Mouse (Mus musculus): ENCODE data around the gene Csrnp2. TPM values are rescaled to one million over a fixed set of nuclear protein-coding genes. Genes with fewer than 3 reads are reported as not detected.

Csrnp2 gene
- total RNA-seq, 2 experiments from 2014 or later, result 1.6 to 1.7 TPM

DNA sequence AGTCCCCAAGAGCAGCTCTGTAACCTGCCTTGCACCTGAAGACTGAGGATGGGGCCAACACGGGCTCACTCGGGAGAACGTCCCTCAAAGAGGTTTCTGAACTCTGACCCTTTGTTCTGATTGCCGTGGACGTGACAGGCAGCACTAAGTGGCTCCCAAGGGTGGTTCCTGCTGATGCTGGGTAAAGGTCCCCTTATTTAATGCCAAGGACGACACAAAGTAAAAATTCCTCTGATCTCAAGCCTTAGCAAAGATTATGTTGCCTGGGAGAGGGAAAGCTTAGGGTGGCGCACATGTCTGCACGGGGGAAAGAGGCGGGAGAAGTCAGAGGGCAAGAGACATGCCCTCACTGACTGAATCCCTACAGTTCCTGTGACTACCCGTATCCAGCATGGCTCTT lies 58.8 kb downstream of the Csrnp2 start:
- no peak for ATAC-seq (replicated peaks; ENCODE audit: poor library complexity)

- no peak; the same call in 1 of the 2 replicates for ATAC-seq (replicated peaks; ENCODE audit: poor library complexity)
Observed at GRCm38 (mm10) chr15:100436112-100436511, 59.2 kb downstream of the Csrnp2 start.

DNA sequence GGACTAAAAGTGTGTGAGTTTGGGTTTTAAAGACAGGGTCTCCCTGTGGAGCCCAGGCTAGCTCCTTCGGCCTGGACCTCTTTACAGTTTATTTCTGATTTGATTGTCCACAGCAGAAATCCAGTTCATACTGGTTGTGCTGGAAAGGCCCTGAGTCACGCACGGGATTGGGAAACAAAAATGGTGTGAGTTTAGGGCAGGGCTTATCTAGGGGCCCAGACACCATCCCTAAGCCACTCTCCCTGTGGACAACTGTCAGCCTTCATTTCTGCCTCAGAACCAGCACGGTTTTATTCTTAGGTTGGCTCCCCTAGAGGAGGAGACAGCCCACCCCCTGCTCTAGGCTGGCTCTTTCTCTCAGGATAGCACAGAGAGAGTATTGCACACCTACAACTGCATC lies 62.1 kb downstream of the Csrnp2 start:
- ATAC-seq (replicated peaks; ENCODE audit: poor library complexity), result peak; percentile 52

DNA sequence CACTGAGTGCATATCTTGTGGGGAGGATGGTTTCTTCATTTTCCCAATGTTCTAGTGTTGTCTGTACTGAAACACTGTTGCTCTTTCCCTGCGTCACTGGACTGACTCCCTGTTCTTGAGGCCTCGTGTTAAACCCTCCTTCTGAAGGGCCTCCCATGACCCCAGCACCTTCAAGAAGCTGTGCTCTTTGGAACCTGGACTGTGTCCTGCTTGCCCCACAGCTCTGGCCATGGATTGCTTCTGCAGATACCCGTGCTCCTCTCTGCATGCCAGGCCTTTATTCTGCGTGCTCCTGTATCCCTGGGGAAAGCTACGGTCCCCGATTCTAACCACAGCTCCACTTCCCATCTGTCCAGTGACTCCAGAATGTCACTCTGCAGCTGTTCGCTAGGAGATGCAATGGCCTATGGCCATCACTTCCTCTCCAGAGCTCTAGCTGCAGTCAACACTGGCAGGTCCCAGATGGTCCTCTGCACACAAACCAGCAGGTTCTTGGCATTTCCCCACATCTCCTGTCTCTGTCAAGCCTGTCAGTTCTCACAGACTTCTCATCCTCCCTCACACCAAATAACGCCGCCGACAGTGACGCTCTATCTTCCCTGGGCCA lies 65.2 kb downstream of the Csrnp2 start:
- ATAC-seq (replicated peaks; ENCODE audit: poor library complexity), result no peak

Other genes with a start within 250 kb of the Csrnp2 start
- not detected in 2 replicates for gene Tmprss12, start 214.7 kb downstream of the Csrnp2 start, total RNA-seq (2015)
- not detected in 2 replicates for gene Tmprss12, start 214.7 kb downstream of the Csrnp2 start, total RNA-seq (2017)
- gene Mettl7a1, start 191.3 kb downstream of the Csrnp2 start, total RNA-seq (2015), result 15.0 and 17.7 TPM in 2 replicates
- gene Mettl7a1, start 191.3 kb downstream of the Csrnp2 start, total RNA-seq (2017), result 49.5 and 63.2 TPM in 2 replicates
- gene Mettl7a3, start 160.6 kb downstream of the Csrnp2 start, total RNA-seq (2015), result not detected in 2 replicates
- gene Mettl7a3, start 160.6 kb downstream of the Csrnp2 start, total RNA-seq (2017), result 0.10 TPM in 1 of 2 replicates, not detected in the other
- not detected in 2 replicates for gene Methig1, start 142.3 kb downstream of the Csrnp2 start, total RNA-seq (2015)
- gene Methig1, start 142.3 kb downstream of the Csrnp2 start, total RNA-seq (2017), result not detected in 2 replicates
- gene Mettl7a2, start 142.3 kb downstream of the Csrnp2 start, total RNA-seq (2015), result not detected in 2 replicates
- not detected in 2 replicates for gene Mettl7a2, start 142.3 kb downstream of the Csrnp2 start, total RNA-seq (2017)
- gene Higd1c, start 130.9 kb downstream of the Csrnp2 start, total RNA-seq (2015), result not detected in 2 replicates
- gene Higd1c, start 130.9 kb downstream of the Csrnp2 start, total RNA-seq (2017), result not detected in 2 replicates
- gene Gm5475, start 73.3 kb downstream of the Csrnp2 start, total RNA-seq (2015), result not detected in 2 replicates
- gene Gm5475, start 73.3 kb downstream of the Csrnp2 start, total RNA-seq (2017), result not detected in 2 replicates
- gene Slc11a2, start 70.4 kb downstream of the Csrnp2 start, total RNA-seq (2015), result 8.2 and 12.0 TPM in 2 replicates
- 11.0 and 14.6 TPM in 2 replicates for gene Slc11a2, start 70.4 kb downstream of the Csrnp2 start, total RNA-seq (2017)
- gene Letmd1, start 26.5 kb downstream of the Csrnp2 start, total RNA-seq (2015), result 35.7 and 37.2 TPM in 2 replicates
- gene Letmd1, start 26.5 kb downstream of the Csrnp2 start, total RNA-seq (2017), result 22.0 and 22.2 TPM in 2 replicates
- 4.7 and 5.8 TPM in 2 replicates for gene Tfcp2, start 56.5 kb upstream of the Csrnp2 start, total RNA-seq (2015)
- 6.0 and 9.2 TPM in 2 replicates for gene Tfcp2, start 56.5 kb upstream of the Csrnp2 start, total RNA-seq (2017)
- gene Pou6f1, start 104.5 kb upstream of the Csrnp2 start, total RNA-seq (2015), result 0.02 and 0.49 TPM in 2 replicates
- gene Pou6f1, start 104.5 kb upstream of the Csrnp2 start, total RNA-seq (2017), result 0.78 TPM in 1 of 2 replicates, not detected in the other
- 334 and 357 TPM in 2 replicates for gene Dazap2, start 119.9 kb upstream of the Csrnp2 start, total RNA-seq (2015)
- 136 and 150 TPM in 2 replicates for gene Dazap2, start 119.9 kb upstream of the Csrnp2 start, total RNA-seq (2017)
- 0.64 and 1.1 TPM in 2 replicates for gene Smagp, start 141.5 kb upstream of the Csrnp2 start, total RNA-seq (2015)
- gene Smagp, start 141.5 kb upstream of the Csrnp2 start, total RNA-seq (2017), result 0.71 TPM in 1 of 2 replicates, not detected in the other
- gene Bin2, start 174.1 kb upstream of the Csrnp2 start, total RNA-seq (2015), result 129 and 133 TPM in 2 replicates
- gene Bin2, start 174.1 kb upstream of the Csrnp2 start, total RNA-seq (2017), result 98.9 and 105 TPM in 2 replicates
- 12.2 and 28.8 TPM in 2 replicates for gene Cela1, start 192.4 kb upstream of the Csrnp2 start, total RNA-seq (2015)
- 5.2 and 10.8 TPM in 2 replicates for gene Cela1, start 192.4 kb upstream of the Csrnp2 start, total RNA-seq (2017)
- gene Galnt6, start 233.9 kb upstream of the Csrnp2 start, total RNA-seq (2015), result 11.7 and 11.9 TPM in 2 replicates
- 28.0 and 29.8 TPM in 2 replicates for gene Galnt6, start 233.9 kb upstream of the Csrnp2 start, total RNA-seq (2017)